Mouse (Mus musculus): ENCODE results near the gene Dapk1.

DNA sequence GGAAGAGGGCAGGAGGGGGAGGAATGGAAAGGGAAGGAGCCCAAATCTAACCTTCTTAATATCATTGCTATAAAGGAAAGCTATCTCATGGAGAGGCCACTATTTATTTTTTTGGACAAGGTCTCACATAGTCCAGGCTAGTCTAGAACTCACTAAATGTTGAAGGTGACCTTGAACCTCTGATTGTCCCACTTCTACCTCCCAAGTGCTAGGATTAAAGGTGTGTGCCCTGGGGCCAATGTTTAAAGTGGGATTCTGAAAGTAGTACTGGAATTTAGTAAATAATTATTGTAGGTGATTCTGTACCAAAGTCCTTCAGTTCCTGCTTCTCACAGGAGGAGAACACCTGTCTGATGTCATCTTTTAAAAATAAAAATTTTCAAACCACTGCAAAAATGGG lies 45.3 kb upstream of the Dapk1 start:
- TF ChIP-seq CTCF (IDR thresholded peaks at IDR 0.05; ENCODE audit: control insufficient read depth, insufficient read depth, low read length) (no peak), POLR2A (IDR thresholded peaks at IDR 0.05; ENCODE audit: borderline replicate concordance, control insufficient read depth, low read depth, low read length) (no peak)
